Mouse (Mus musculus) myocyte (in vitro differentiated cells): ENCODE results near the gene Gzmk. TPM values are rescaled to one million over a fixed set of nuclear protein-coding genes. Genes with fewer than 3 reads are reported as not detected.

Source experiments
- H3K27me3 ChIP-seq: one replicate; pipeline ENCODE4 v1.6.1; 2011; ENCODE audit not compliant: control insufficient read depth, insufficient read depth, insufficient read length
- H3K36me3 ChIP-seq: one replicate; pipeline ENCODE4 v1.6.1; 2011; ENCODE audit not compliant: control insufficient read depth, insufficient read depth
- H3K4me2 ChIP-seq: one replicate; pipeline ENCODE4 v1.6.1; 2011; ENCODE audit warnings: low read depth, control low read depth
- H3K4me3 ChIP-seq: one replicate; pipeline ENCODE4 v1.5.1; 2011; ENCODE audit warnings: mild to moderate bottlenecking, control low read depth, moderate library complexity
- H3K79me2 ChIP-seq: one replicate; pipeline ENCODE4 v1.6.1; 2011; ENCODE audit not compliant: control insufficient read depth, insufficient read depth
- H3ac ChIP-seq: one replicate; pipeline ENCODE4 v1.6.1; 2011; ENCODE audit not compliant: control insufficient read depth, insufficient read length
- CEBPB ChIP-seq: IDR thresholded peaks from 2 replicates; pipeline ENCODE4 v1.6.1; 2011; ENCODE audit warnings: mild to moderate bottlenecking, moderate library complexity; ENCODE audit not compliant: poor library complexity, insufficient read depth, severe bottlenecking
- E2F4 ChIP-seq: IDR thresholded peaks from one replicate; pipeline ENCODE4 v1.6.1; 2011; ENCODE audit warnings: mild to moderate bottlenecking, control low read depth, moderate library complexity; ENCODE audit not compliant: insufficient read depth
- MAX ChIP-seq: IDR thresholded peaks from one replicate; pipeline ENCODE4 v1.6.1; 2011; ENCODE audit warnings: low read depth, mild to moderate bottlenecking, control low read depth
- MYOD1 ChIP-seq, 3 experiments: IDR thresholded peaks; one replicate each; pipeline ENCODE4 v1.6.1; 2011; ENCODE audit warnings: control low read depth in 2 of 3, low read depth in 2 of 3, mild to moderate bottlenecking in 2 of 3, moderate library complexity in 1 of 3; ENCODE audit not compliant: insufficient read length in 2 of 3, control insufficient read depth in 1 of 3
- MYOG ChIP-seq, 3 experiments: IDR thresholded peaks; one replicate each; pipeline ENCODE4 v1.6.1; 2011; ENCODE audit warnings: control low read depth in 2 of 3, low read depth in 2 of 3, mild to moderate bottlenecking in 2 of 3; ENCODE audit not compliant: insufficient read length in 2 of 3, control insufficient read depth in 1 of 3, insufficient read depth in 1 of 3
- POLR2A ChIP-seq: IDR thresholded peaks from one replicate; pipeline ENCODE4 v1.6.1; 2011; ENCODE audit warnings: low read depth, mild to moderate bottlenecking, control low read depth, moderate library complexity; ENCODE audit not compliant: insufficient read length
- POLR2AphosphoS2 ChIP-seq: IDR thresholded peaks from one replicate; pipeline ENCODE4 v1.6.1; 2011; ENCODE audit warnings: low read depth, control low read depth; ENCODE audit not compliant: insufficient read length
- REST ChIP-seq: IDR thresholded peaks from one replicate; pipeline ENCODE4 v1.6.1; 2011; ENCODE audit warnings: mild to moderate bottlenecking, control low read depth, moderate library complexity; ENCODE audit not compliant: insufficient read depth, insufficient read length
- SRF ChIP-seq: IDR thresholded peaks from one replicate; pipeline ENCODE4 v1.6.1; 2011; ENCODE audit warnings: low read depth; ENCODE audit not compliant: control insufficient read depth, insufficient read length
- TCF12 ChIP-seq: IDR thresholded peaks from one replicate; pipeline ENCODE4 v1.6.1; 2011; ENCODE audit warnings: mild to moderate bottlenecking, control low read depth; ENCODE audit not compliant: poor library complexity, insufficient read depth, severe bottlenecking
- TCF3 ChIP-seq: IDR thresholded peaks from one replicate; pipeline ENCODE4 v1.6.1; 2011; ENCODE audit warnings: low read depth, control low read depth; ENCODE audit not compliant: insufficient read length
- USF1 ChIP-seq: IDR thresholded peaks from one replicate; pipeline ENCODE4 v1.6.1; 2011; ENCODE audit warnings: low read depth, mild to moderate bottlenecking, control low read depth, moderate library complexity
- polyA plus RNA-seq: library from polyadenylated mRNA; unstranded; fragments of >200 nt; fragmentation: generic; extraction: Trizol; gene quantifications from one replicate; pipeline ENCODE4 v1.2.1, GENCODE M21; 2012; ENCODE audit warnings: missing spikeins

Gene Gzmk
- not detected for polyA plus RNA-seq

DNA sequence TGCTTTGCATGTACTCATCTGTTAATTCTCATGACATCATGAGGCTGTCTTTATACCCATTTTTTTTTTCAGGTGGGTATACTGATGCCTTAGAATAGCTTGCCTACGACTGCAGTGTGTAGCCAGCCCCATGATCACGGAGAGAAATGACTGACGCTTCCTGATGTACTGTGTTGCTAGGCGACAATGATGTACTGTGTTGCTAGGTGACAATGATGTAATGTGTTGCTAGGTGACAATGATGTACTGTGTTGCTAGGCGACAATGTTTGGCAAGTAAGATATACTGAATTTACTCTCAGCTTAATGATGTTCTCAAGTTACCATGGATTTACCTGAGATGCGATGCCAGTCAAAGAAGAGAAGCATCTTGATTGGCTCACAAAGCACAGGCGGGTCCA, at the start of gene Gzmk:
Gene Gzmk (minus strand): TSS at position 98 of the 400 bp plus-strand sequence.
- no peak for TF ChIP-seq REST
- no peak for TF ChIP-seq MYOG (IDR thresholded peaks at IDR 0.05; ENCODE audit: control insufficient read depth in 1 of 3, insufficient read depth in 1 of 3, insufficient read length in 2 of 3, low read depth in 2 of 3)
- TF ChIP-seq MAX = no peak
- no peak for TF ChIP-seq POLR2AphosphoS2
- no peak for TF ChIP-seq MYOD1 (IDR thresholded peaks at IDR 0.05; ENCODE audit: control insufficient read depth in 1 of 3, insufficient read length in 2 of 3, low read depth in 2 of 3)
- no peak for TF ChIP-seq TCF12
- no peak for TF ChIP-seq POLR2A
- TF ChIP-seq CEBPB = no peak
- no peak for TF ChIP-seq E2F4
- no peak for TF ChIP-seq TCF3
- no peak for TF ChIP-seq USF1
- TF ChIP-seq SRF = no peak
- Histone ChIP-seq H3K27me3 (no peaks in the 10 kb centered on the region), H3K36me3 (no peaks in the 10 kb centered on the region), H3K4me3 (no peak within 1 kb of the TSS), H3ac (no peak within 1 kb of the TSS), H3K4me2 (no peak within 1 kb of the TSS), H3K79me2 (no peaks in the 10 kb centered on the region)

DNA sequence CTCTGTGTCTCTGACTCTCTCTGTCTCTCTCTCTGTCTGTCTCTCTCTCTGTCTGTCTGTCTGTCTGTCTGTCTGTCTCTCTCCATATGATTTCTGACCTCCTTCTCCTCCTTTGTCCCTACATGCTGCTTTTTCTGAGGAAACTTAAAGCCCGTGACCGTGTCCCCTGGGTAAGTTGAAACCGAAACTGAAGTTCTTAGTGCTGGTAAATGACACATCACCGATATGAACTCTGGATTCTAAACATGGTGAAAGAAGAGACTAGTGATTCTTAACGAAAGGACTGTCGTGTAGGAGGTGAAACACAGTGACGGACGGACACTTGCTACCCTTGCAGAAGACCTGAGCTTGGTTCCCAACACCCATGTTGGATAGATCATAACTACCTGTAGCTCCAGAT, 45.5 kb upstream of the Gzmk start:
- Histone ChIP-seq H3ac (no peak overlapping the region), H3K4me2 (no peak overlapping the region), H3K36me3 (no peaks in the 10 kb centered on the region), H3K27me3 (no peaks in the 10 kb centered on the region), H3K4me3 (no peak overlapping the region), H3K79me2 (no peaks in the 10 kb centered on the region)
- TF ChIP-seq USF1 = no peak
- no peak for TF ChIP-seq CEBPB
- no peak for TF ChIP-seq POLR2AphosphoS2
- TF ChIP-seq MYOD1 (IDR thresholded peaks at IDR 0.05; ENCODE audit: control insufficient read depth in 1 of 3, insufficient read length in 2 of 3, low read depth in 2 of 3) = no peak
- TF ChIP-seq TCF3 = no peak
- no peak for TF ChIP-seq TCF12
- no peak for TF ChIP-seq MYOG (IDR thresholded peaks at IDR 0.05; ENCODE audit: control insufficient read depth in 1 of 3, insufficient read depth in 1 of 3, insufficient read length in 2 of 3, low read depth in 2 of 3)
- no peak for TF ChIP-seq SRF
- no peak for TF ChIP-seq REST
- no peak for TF ChIP-seq MAX
- no peak for TF ChIP-seq E2F4

DNA sequence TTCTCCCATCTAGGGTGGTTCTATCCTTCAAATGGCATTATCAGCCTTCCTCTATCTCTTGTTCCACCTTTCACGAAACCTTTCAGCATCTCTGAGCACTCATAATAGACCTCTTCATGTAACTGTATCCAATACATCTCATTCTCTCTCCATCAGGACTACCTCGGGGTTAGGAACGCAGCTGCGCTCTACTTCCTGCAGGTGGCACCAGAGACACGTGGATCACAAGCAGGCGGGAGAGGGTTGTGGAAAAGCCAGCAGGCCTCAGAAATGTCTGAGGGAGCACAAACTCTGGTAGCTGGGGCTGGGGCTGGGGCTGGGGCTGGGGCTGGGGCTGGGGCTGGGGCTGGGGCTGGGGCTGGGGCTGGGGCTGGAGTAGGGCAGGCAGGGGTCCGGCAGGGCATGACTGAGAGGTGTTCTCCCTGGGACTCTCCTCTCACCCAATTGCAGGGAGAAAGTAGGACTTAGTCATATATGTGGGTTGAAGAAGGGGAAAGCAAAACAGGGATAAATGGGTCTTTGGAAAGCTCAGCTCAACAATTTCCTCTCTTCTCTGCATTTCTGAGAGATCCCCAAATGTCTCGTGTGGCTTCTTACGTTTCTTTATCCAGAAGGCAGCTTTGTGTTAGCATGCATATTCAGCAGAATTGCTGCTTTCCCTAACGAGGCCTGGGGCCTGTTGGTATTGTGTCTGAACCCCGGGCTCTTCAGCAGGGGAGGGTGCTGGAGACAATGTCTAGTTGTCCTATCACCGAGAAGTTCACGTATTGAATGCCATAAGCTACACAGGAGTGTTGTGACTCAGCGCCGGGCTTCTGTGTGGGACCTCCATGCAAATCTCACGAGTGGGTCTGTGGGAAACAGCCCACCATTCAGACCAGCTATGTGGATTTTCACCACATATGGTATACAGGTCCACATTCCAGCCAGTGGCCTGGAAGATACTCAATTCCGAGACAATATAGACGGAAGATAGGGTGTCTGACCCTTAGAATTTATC, 44.4 kb upstream of the Gzmk start:
- Histone ChIP-seq H3ac (no peak overlapping the region), H3K4me2 (no peak overlapping the region), H3K36me3 (no peaks in the 10 kb centered on the region), H3K27me3 (no peaks in the 10 kb centered on the region), H3K4me3 (no peak overlapping the region), H3K79me2 (no peaks in the 10 kb centered on the region)
- TF ChIP-seq MYOD1 (IDR thresholded peaks at IDR 0.05; ENCODE audit: control insufficient read depth in 1 of 3, insufficient read length in 2 of 3, low read depth in 2 of 3) = no peak
- TF ChIP-seq TCF12 = no peak
- TF ChIP-seq POLR2A = no peak
- TF ChIP-seq SRF = no peak

DNA sequence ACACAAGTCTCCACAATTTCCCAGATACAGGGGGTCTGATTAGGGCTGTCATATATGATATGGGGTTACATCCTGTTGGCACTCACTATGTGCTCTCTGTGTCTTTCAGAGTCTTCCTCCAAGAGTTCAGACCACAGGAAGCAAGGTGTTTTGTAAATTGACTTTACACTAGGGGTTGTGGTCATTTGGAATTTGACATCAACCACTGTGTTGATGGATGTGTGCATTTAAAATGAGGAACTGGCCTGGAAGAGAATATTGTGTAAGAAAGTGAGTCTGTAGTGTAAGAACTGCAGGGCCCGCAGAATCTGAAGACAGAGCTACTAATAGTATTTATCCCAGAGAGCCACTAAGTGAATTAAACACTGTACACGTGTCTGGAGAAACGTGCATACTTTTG, 41.5 kb upstream of the Gzmk start:
- TF ChIP-seq SRF (no peak), E2F4 (no peak), POLR2AphosphoS2 (no peak), CEBPB (no peak), MYOD1 (IDR thresholded peaks at IDR 0.05; ENCODE audit: control insufficient read depth in 1 of 3, insufficient read length in 2 of 3, low read depth in 2 of 3) (no peak), USF1 (no peak), TCF3 (no peak), MYOG (IDR thresholded peaks at IDR 0.05; ENCODE audit: control insufficient read depth in 1 of 3, insufficient read depth in 1 of 3, insufficient read length in 2 of 3, low read depth in 2 of 3) (no peak), POLR2A (no peak), MAX (no peak), REST (no peak), TCF12 (no peak)
- Histone ChIP-seq H3K79me2 (no peaks in the 10 kb centered on the region), H3K4me3 (no peak overlapping the region), H3ac (no peak overlapping the region), H3K36me3 (no peaks in the 10 kb centered on the region), H3K27me3 (no peaks in the 10 kb centered on the region), H3K4me2 (no peak overlapping the region)

DNA sequence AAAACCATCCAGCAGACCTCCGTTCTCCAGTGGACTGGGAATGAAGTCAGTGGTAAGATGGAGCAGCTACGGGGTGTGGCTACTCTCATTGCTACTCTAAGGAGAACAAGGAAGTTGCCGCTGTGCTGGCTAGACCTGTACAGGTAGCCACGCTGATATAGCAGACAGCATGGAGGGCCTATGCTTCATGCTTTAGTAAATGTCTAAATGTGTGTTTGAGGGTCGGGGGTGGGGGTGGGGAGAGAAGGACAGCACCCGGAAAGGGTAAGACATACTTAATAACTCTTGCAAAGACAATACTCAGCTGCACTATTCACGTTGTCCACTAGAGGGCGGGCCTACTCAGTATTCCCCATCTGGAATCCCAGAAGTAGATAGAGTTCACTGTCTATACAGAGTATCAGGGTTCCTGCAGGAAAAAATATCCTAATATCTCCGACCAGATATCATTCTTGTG, 40.8 kb upstream of the Gzmk start:
- H3K36me3 ChIP-seq = no peaks in the 10 kb centered on the region
- H3K79me2 ChIP-seq = no peaks in the 10 kb centered on the region
- no peak overlapping the region for H3ac ChIP-seq
- no peak overlapping the region for H3K4me3 ChIP-seq
- no peaks in the 10 kb centered on the region for H3K27me3 ChIP-seq
- no peak overlapping the region for H3K4me2 ChIP-seq
- TF ChIP-seq MAX (no peak), USF1 (no peak), POLR2AphosphoS2 (no peak), CEBPB (no peak), MYOD1 (IDR thresholded peaks at IDR 0.05; ENCODE audit: control insufficient read depth in 1 of 3, insufficient read length in 2 of 3, low read depth in 2 of 3) (no peak), REST (no peak), TCF3 (no peak)
